Mouse (Mus musculus) embryonic facial prominence, embryonic 10.5 days (tissue): ENCODE data around the gene Sez6l2. TPM values are rescaled to one million over a fixed set of nuclear protein-coding genes. Genes with fewer than 3 reads are reported as not detected.

Experiments
- DNase-seq: peaks from one replicate; pipeline ENCODE4 v3.0.0-alpha.2; 2017; ENCODE audit warnings: low spot score
- H3K27ac ChIP-seq: fragments of 300-500 bp; sonication (generic); replicated peaks from 2 replicates; pipeline ENCODE4 v1.5.1; 2016; ENCODE audit warnings: mild to moderate bottlenecking
- H3K27me3 ChIP-seq: fragments of 300-500 bp; sonication (generic); replicated peaks from 2 replicates; pipeline ENCODE4 v1.6.1; 2016; ENCODE audit warnings: low read depth, mild to moderate bottlenecking; ENCODE audit not compliant: poor library complexity, severe bottlenecking
- H3K36me3 ChIP-seq: fragments of 300-500 bp; sonication (generic); replicated peaks from 2 replicates; pipeline ENCODE4 v1.6.1; 2016; ENCODE audit warnings: mild to moderate bottlenecking, moderate library complexity
- H3K4me1 ChIP-seq: fragments of 300-500 bp; sonication (generic); 2 replicates; pipeline ENCODE4 v1.6.1; 2016
- H3K4me3 ChIP-seq: fragments of 300-500 bp; sonication (generic); 2 replicates; pipeline ENCODE4 v1.5.1; 2016; ENCODE audit warnings: mild to moderate bottlenecking, moderate library complexity
- H3K9me3 ChIP-seq: fragments of 300-500 bp; sonication (generic); 2 replicates; pipeline ENCODE4 v1.6.1; 2016; ENCODE audit warnings: mild to moderate bottlenecking
- WGBS: fragments of 180-500 bp; shearing (Covaris S2); methylation state at CpG from one replicate; pipeline ENCODE4 v1.1.7; 2016; 5-methylcytosine and 5-hydroxymethylcytosine counted together
- polyA plus RNA-seq: library from polyadenylated mRNA; unstranded; fragments of >200 nt; fragmentation: Nextera tagmentation; extraction: Ambion mirVana; gene quantifications from 2 replicates; pipeline ENCODE4 v1.2.1, GENCODE M21; 2016

The Sez6l2 gene
- polyA plus RNA-seq, 1 experiment from 2014 or later, result 0.77 TPM

GRCm38 (mm10) chr7:126963548-126964286 lies 13.4 kb downstream of the Sez6l2 start:
- H3K27ac ChIP-seq, result no peak overlapping the region
- DNase-seq, result peak; percentile 61
- WGBS, result 28% methylated on average over 19 of the region's 19 CpGs
- H3K27me3 ChIP-seq, result peaks cover 36% of the 10 kb centered on the region
- no peaks in the 10 kb centered on the region for H3K9me3 ChIP-seq
- peaks cover 7% of the 10 kb centered on the region for H3K4me1 ChIP-seq
- no peaks in the 10 kb centered on the region for H3K36me3 ChIP-seq
- H3K4me3 ChIP-seq, result peak overlapping the region; percentile 22; the same call in 1 of the 2 replicates

DNA sequence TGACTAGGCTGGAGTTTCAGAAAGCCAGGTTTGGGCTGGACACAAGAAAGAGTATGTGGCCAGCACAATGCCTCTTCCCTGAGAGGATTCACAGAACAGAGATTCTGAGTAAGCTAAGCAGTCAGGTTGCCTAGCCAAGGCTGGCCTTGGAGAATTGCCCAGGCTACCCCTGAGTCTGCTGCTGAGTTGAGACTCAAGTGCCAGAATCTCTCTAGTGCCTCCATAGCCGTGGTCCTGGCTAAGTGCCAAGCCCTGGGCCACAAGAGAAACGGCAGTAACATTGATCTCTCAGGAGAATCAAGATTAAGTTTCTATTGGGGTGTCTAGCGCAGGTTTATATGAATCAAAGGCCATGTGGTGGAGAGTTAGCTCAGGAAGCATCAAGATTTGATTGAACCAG lies 15.2 kb downstream of the Sez6l2 start:
- no peak overlapping the region for H3K4me3 ChIP-seq
- no peaks in the 10 kb centered on the region for H3K36me3 ChIP-seq
- H3K9me3 ChIP-seq, result no peaks in the 10 kb centered on the region
- WGBS, result 89% methylated on average over 3 of the region's 3 CpGs
- no peak for DNase-seq
- H3K27ac ChIP-seq, result no peak overlapping the region
- peaks cover 7% of the 10 kb centered on the region for H3K4me1 ChIP-seq
- peaks cover 36% of the 10 kb centered on the region for H3K27me3 ChIP-seq

GRCm38 (mm10) chr7:126967361-126967760 lies 17.0 kb downstream of the Sez6l2 start:
- no peaks in the 10 kb centered on the region for H3K36me3 ChIP-seq
- H3K4me1 ChIP-seq, result peaks cover 7% of the 10 kb centered on the region
- DNase-seq, result no peak
- no peak overlapping the region for H3K4me3 ChIP-seq
- no peak overlapping the region for H3K27ac ChIP-seq
- H3K27me3 ChIP-seq, result peaks cover 22% of the 10 kb centered on the region
- WGBS, result 68% methylated on average over 6 of the region's 6 CpGs
- H3K9me3 ChIP-seq, result no peaks in the 10 kb centered on the region

DNA sequence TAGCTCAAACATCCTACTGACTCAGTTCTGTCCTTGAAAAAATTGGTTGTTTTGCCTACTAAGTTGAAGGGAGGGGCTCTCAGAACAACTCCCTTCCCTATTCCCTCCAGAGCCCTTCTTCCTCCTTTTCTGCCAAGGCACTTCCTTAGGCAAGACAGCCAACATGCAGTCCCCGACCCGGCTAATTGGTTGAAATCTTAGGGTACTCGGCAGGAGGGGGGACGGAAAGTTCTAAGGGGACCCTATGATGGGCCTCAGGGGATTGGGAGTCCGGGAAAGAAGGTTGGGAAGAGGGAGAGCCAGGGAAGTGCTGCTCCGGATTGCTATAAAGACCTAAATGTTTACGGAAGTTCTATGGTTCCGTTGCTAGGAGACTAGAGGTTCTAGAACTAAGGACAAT lies 25.1 kb downstream of the Sez6l2 start:
- Histone ChIP-seq H3K4me1 (peaks cover 17% of the 10 kb centered on the region), H3K27ac (peak overlapping the region; percentile 98), H3K9me3 (no peaks in the 10 kb centered on the region), H3K36me3 (peaks cover 27% of the 10 kb centered on the region), H3K4me3 (peak overlapping the region; percentile 94), H3K27me3 (no peaks in the 10 kb centered on the region)
- no peak for DNase-seq
- 13% methylated on average over 8 of the region's 8 CpGs for WGBS

DNA sequence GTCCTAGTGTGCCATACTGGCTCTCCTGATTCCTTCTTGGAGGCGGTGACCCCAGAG lies 25.4 kb downstream of the Sez6l2 start, which contains the start of gene Cdipt:
Cdipt (plus strand) TSS at position 22 of the 57 bp plus-strand sequence.
- 5% methylated on average over 1 of the region's 1 CpGs for WGBS
- no peaks in the 10 kb centered on the region for H3K27me3 ChIP-seq
- peak within 1 kb of the TSS; percentile 98 for H3K27ac ChIP-seq
- peaks cover 29% of the 10 kb centered on the region for H3K36me3 ChIP-seq
- no peak for DNase-seq
- H3K4me3 ChIP-seq, result peak within 1 kb of the TSS; percentile 94
- H3K4me1 ChIP-seq, result peaks cover 17% of the 10 kb centered on the region
- H3K9me3 ChIP-seq, result no peaks in the 10 kb centered on the region

- WGBS, result under 1% methylated on average over 55 of the region's 55 CpGs
- H3K9me3 ChIP-seq, result no peaks in the 10 kb centered on the region
These were observed 25.8 kb downstream of the Sez6l2 start, which contains the start of gene Cdiptos for GRCm38 (mm10) chr7:126975950-126976866. TSS of gene Cdiptos (minus strand) at chr7:126976098.

GRCm38 (mm10) chr7:126976878-126977459 lies 26.6 kb downstream of the Sez6l2 start:
- H3K4me1 ChIP-seq, result peaks cover 17% of the 10 kb centered on the region

More at GRCm38 (mm10) chr7:126975950-126976866, 25.8 kb downstream of the Sez6l2 start, which contains the start of gene Cdiptos:
- peak within 1 kb of the TSS; percentile 98 for H3K27ac ChIP-seq
- H3K36me3 ChIP-seq, result peaks cover 33% of the 10 kb centered on the region
- H3K27me3 ChIP-seq, result no peaks in the 10 kb centered on the region
- peak; percentile 98 for DNase-seq
- H3K4me3 ChIP-seq, result peak within 1 kb of the TSS; percentile 94
- peaks cover 17% of the 10 kb centered on the region for H3K4me1 ChIP-seq

DNA sequence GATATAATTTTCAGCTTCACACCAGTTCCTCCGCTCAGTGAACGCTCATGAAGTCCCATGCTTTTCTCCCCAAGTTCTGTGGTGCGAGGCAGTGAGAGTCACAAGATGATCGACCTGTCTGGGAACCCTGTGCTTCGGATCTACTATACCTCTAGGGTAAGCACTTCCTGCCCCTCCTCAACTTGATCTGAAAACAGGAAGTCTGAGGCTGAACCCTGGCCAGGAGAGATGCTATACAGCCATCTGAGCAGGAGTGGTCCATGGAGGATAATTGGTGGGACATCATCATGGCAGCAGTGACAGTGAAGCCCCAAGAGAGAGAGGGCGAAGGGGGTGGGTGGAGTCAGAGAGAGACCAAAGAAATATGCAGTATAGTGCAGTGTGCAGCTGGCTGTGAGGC lies 28.5 kb downstream of the Sez6l2 start:
- H3K9me3 ChIP-seq, result no peaks in the 10 kb centered on the region
- DNase-seq, result no peak
- no peak overlapping the region for H3K4me3 ChIP-seq
- H3K36me3 ChIP-seq, result peaks cover 37% of the 10 kb centered on the region
- WGBS, result 90% methylated on average over 6 of the region's 6 CpGs
- no peaks in the 10 kb centered on the region for H3K27me3 ChIP-seq
- no peak overlapping the region for H3K27ac ChIP-seq
- peaks cover 17% of the 10 kb centered on the region for H3K4me1 ChIP-seq

More at GRCm38 (mm10) chr7:126976878-126977459, 26.6 kb downstream of the Sez6l2 start:
- no peak for DNase-seq
- peaks cover 37% of the 10 kb centered on the region for H3K36me3 ChIP-seq
- peak overlapping the region; percentile 94 for H3K4me3 ChIP-seq
- 29% methylated on average over 14 of the region's 14 CpGs for WGBS
- peak overlapping the region; percentile 98 for H3K27ac ChIP-seq
- H3K27me3 ChIP-seq, result no peaks in the 10 kb centered on the region
- no peaks in the 10 kb centered on the region for H3K9me3 ChIP-seq

GRCm38 (mm10) chr7:126981601-126982000 lies 31.2 kb downstream of the Sez6l2 start:
- no peak for DNase-seq
- no peak overlapping the region for H3K4me3 ChIP-seq
- H3K4me1 ChIP-seq, result peaks cover 13% of the 10 kb centered on the region
- 96% methylated on average over 2 of the region's 2 CpGs for WGBS
- no peak overlapping the region for H3K27ac ChIP-seq
- H3K9me3 ChIP-seq, result no peaks in the 10 kb centered on the region
- no peaks in the 10 kb centered on the region for H3K27me3 ChIP-seq
- peaks cover 37% of the 10 kb centered on the region for H3K36me3 ChIP-seq

- Histone ChIP-seq H3K4me1 (peaks cover 9% of the 10 kb centered on the region), H3K36me3 (peaks cover 37% of the 10 kb centered on the region), H3K9me3 (no peaks in the 10 kb centered on the region), H3K27ac (no peak overlapping the region), H3K27me3 (no peaks in the 10 kb centered on the region), H3K4me3 (no peak overlapping the region)
- 95% methylated on average over 4 of the region's 4 CpGs for whole genome bisulfite sequencing
- DNase-seq, result no peak
These were observed 31.7 kb downstream of the Sez6l2 start for GRCm38 (mm10) chr7:126982054-126982453.

- no peaks in the 10 kb centered on the region for H3K9me3 ChIP-seq
- H3K4me1 ChIP-seq, result 0 out of 2 replicates have a peak, but pooled peaks cover 3% of the 10 kb centered on the region
- no peak overlapping the region for H3K27ac ChIP-seq
- no peak overlapping the region for H3K4me3 ChIP-seq
- no peaks in the 10 kb centered on the region for H3K27me3 ChIP-seq
- H3K36me3 ChIP-seq, result peaks cover 34% of the 10 kb centered on the region
- no peak for DNase-seq
- 84% methylated on average over 7 of the region's 7 CpGs for WGBS
These were observed 32.8 kb downstream of the Sez6l2 start for GRCm38 (mm10) chr7:126983113-126983512.

- H3K27ac ChIP-seq, result no peak overlapping the region
- no peaks in the 10 kb centered on the region for H3K27me3 ChIP-seq
- WGBS, result 71% methylated on average over 10 of the region's 10 CpGs
- H3K4me1 ChIP-seq, result 0 out of 2 replicates have a peak, but pooled peaks cover 3% of the 10 kb centered on the region
- H3K9me3 ChIP-seq, result no peaks in the 10 kb centered on the region
- no peak overlapping the region for H3K4me3 ChIP-seq
- peaks cover 16% of the 10 kb centered on the region for H3K36me3 ChIP-seq
- no peak for DNase-seq
These were observed 34.5 kb downstream of the Sez6l2 start for GRCm38 (mm10) chr7:126984667-126985444.
